Mouse (Mus musculus) lung, adult 2 months (tissue): Measurements from ENCODE around the gene H2-Ab1.

Source experiments
- CTCF ChIP-seq: fragments of 200-500 bp; IDR thresholded peaks from 2 replicates; pipeline ENCODE4 v1.5.1; 2011; ENCODE audit warnings: mild to moderate bottlenecking, low read length, control low read depth; ENCODE audit not compliant: insufficient read depth
- POLR2A ChIP-seq: fragments of 200-500 bp; IDR thresholded peaks from 2 replicates; pipeline ENCODE4 v1.6.1; 2011; ENCODE audit warnings: low read depth, mild to moderate bottlenecking, control low read depth, low read length, borderline replicate concordance; ENCODE audit errors: extremely low read depth

GRCm38 (mm10) chr17:34248764-34249163 is 8.7 kb upstream of the H2-Ab1 start:
- no peak for TF ChIP-seq CTCF
- no peak for TF ChIP-seq POLR2A
